Mouse (Mus musculus) T-helper 17 cell (primary cell): ENCODE results near the gene Tas2r109.
"Not testable (repeated sequence)": the region's sequence is repeated elsewhere in the genome, so short reads cannot be mapped to it uniquely, and the experiment has no call there.

Experiments
- in situ Hi-C, 2 experiments: fragments of 300-600 bp; cut with MboI, MseI; formaldehyde crosslinking; loops; 1 replicate in 1 of 2; 2 replicates in 1 of 2; pipeline ENCODE4 v1.15.1; 2025; ENCODE audit warnings: high pct_unique_total_duplicates in 2 of 2

Tas2r109 gene

GRCm38 (mm10) chr6:132980865-132981264, at the start of gene Tas2r109:
Gene Tas2r109 (minus strand): TSS chr6:132980965.
- in situ Hi-C loops, result loop anchor here in 1 of 2 experiments (10.0 kb wide), 1 partner anchor 146 kb away; no protein-coding TSS in a partner anchor

- in situ Hi-C loops, result no loop called here
These were observed 22.9 kb downstream of the Tas2r109 start, which contains the start of gene Tas2r131 for GRCm38 (mm10) chr6:132957819-132958218. Gene Tas2r131 (minus strand): TSS chr6:132957919.

GRCm38 (mm10) chr6:132950802-132951201, 30.0 kb downstream of the Tas2r109 start, which contains the start of gene Tas2r129:
Gene Tas2r129 (plus strand): TSS chr6:132951102.
- in situ Hi-C loops, result no loop called here

- in situ Hi-C loops, result not testable (repeated sequence)
These were observed 39.4 kb downstream of the Tas2r109 start for GRCm38 (mm10) chr6:132941376-132941775.
